Mouse (Mus musculus) kidney, postnatal 14 days (tissue): Measurements from ENCODE around the gene Kcnj3.
"Not testable (repeated sequence)": the region's sequence is repeated elsewhere in the genome, so short reads cannot be mapped to it uniquely, and the experiment has no call there.

ENCODE experiments used
- DNase-seq: peaks from one replicate; pipeline ENCODE4 v3.0.0; 2022; ENCODE audit warnings: mixed read lengths

Kcnj3 gene

DNA sequence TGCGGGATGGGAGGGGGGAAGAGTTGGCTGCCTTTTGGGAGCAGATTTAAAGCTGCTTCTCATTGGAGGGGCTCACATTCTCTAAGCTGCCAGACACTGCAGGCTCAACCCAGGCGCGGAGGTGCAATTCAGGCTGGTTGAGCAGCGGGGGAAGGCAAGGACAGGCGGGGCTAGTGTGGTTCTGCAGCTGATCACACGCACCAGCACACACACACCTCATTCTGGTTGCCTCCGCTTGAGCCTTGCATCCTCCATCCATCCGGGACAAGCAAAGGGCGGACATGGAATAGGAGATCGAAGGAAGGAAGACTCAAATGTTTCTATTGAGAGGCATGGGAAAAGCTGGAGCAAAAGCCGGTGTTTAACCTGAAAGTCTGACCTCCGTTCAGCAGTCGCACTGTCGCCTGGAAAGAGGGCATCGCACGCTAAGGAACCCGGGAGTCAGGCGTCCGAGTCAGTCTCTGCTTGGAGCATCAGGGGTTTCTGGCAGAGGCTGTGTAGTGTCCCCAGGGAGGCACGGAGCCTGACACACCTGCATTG lies at the start of gene Kcnj3:
Gene Kcnj3 (plus strand): TSS at position 250 of the 540 bp plus-strand sequence.
- no peak for DNase-seq

DNA sequence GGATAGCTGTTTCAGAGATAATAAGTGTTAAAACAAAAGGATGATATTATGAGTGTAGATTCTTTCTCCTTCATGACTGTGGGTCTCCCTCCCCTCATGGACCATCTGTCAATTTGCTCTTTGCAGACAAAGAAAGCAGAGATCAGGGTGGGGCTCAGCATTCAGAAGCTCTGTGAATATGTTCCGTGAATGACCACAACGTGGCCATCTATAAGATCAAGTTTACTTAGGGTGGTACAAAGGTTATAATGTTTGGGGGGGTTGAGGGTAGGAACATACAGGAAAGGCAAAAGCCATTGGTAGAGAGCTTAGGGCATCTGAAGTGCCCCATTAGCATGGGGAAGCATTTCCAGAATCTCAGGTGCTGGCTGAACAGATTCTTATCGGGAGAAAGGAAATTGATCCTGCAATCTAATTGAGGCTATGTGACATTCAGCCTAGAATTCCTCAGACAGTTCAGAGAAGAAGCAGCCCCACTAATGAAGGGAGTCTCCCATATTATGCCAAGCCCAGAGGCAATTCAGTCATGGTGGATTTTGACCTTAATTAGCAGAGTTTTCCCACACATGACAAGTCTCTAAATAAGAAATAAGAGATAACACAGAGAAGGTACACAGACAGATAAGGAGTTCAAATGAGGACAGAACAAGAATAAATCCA lies 45.3 kb upstream of the Kcnj3 start:
- DNase-seq, result no peak

DNA sequence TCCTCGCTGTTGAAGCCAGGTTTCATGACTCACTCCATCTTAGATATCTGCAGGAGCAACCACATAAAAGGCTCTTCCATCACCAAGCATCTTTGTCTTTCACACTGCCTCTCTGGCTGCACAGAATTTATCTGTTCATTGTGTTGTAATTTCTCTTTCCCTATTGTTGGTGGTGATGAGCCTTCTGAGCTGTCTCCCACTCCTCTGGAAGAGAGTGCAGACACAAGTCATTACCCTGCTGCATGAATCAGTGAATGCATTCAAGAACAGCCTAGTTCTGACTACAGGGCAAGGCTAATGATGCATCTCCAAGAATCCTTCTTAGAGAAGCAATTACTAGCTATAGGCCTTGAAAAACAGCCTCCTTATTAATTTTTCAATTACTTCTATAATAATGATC lies 30.5 kb upstream of the Kcnj3 start:
- no peak for DNase-seq

DNA sequence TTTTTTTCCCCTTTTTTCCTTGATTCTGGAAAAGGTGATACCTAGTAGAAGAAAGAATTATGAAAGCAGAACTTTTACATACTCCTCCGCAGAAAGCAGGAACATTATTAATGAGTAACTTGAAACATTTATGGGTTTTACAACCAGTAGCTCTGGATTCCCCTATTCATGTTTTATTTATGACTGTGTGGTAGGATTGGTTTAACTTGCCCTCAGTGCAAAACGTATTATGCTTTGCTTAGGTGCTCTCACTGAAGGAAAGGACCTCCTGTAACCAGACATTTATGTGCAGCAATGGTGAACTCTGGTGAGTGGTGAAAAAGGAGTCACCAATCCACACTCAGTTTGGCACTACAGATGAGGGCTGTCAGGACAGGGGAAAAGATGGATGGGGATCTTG lies 8.1 kb upstream of the Kcnj3 start:
- no peak for DNase-seq

DNA sequence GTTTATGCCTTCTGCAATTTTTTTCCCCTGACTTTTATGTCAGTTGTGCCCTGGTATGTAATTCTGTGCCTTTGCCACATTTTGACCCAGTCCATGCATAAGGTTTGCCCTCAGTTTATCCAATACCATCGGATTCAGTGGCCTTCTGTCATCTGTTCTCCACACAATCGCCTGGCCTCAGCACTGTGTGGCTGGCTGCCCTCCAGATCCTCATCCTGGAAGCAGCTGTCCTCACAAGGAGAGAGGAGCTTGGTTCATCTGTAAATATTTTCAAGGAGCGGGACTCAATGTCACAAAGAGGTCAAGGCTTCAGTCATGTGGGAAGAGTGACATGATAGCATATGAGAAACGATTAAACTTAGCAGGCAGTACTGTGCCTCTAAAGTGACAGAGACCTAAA lies 3.7 kb upstream of the Kcnj3 start:
- DNase-seq, result no peak

DNA sequence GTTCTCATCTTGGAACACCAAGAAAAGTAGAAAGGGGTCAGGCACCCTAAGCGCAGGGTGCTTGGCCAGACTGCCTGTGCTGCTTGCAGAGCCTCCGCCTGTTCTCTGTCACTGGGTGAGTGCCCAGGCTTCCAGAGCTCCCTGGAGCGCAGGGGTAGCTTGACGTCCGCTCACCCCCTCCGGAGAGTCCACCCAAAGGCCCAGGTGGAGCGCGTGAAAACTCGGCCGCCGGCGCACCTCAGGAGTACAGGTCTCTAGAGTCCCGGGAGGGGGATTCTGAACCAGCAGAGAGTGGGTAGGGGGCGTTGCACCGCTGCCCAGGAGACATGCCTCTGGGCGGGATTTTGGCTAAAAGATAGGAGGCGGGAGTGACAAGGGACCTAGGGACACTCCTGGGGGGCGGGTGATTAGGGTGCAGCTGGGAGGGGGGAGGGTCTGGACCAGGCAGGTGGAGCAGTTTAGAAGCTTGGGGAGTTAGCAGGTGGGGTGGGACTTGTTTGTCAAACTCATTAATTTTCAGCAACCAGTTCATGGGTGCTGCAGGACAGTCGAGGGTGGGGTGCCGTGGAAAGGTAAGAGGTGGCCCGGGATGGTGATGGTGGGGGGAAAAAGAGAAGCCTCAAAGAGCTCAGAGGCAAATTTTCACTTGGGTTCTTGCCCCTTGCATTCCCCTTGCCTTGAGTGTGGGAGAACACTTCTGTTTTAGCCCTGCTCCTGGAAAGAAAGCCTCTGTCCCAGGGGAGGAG lies 664 bp downstream of the Kcnj3 start:
- DNase-seq, result no peak

DNA sequence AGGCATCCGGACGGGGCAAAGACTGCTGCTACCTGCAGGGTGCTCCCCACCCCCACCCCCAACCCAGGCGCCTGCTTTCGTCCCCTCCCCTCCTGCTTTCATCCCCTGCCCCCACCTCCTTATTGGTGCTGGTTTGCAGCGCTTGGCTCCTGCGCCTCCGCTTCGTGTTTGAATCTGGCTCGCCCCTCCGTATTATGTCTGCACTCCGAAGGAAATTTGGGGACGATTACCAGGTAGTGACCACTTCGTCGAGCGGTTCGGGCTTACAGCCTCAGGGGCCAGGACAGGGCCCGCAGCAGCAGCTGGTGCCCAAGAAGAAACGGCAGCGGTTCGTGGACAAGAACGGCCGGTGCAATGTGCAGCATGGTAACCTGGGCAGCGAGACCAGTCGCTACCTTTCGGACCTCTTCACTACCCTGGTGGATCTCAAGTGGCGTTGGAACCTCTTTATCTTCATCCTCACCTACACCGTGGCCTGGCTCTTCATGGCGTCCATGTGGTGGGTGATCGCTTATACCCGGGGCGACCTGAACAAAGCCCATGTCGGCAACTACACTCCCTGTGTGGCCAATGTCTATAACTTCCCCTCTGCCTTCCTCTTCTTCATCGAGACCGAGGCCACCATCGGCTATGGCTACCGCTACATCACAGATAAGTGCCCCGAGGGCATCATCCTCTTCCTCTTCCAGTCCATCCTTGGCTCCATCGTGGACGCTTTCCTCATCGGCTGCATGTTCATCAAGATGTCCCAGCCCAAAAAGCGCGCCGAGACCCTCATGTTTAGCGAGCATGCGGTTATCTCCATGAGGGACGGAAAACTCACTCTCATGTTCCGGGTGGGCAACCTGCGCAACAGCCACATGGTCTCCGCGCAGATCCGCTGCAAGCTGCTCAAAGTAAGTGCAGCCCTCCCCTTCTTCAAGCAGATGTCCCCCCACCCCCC lies 1.5 kb downstream of the Kcnj3 start:
- DNase-seq, result no peak

DNA sequence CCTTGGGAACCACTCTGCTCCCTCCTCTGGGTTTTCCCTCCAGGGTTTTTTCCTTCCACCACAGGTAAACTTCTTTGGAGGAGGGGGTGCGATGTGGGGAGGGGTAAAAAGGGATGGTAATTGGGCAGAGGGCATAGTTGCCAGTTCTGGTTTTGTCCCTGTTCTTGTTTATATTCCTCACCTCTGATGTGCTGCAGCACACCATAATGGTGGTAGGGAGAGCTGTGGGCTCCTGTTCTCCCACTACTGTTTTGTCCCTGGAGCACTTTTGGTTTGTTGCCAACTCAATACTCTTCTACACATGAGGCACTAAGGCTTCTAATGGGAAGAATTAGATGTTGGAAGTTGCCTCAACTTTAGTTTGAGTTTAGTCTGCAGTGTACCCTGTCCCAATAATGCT lies 2.2 kb downstream of the Kcnj3 start:
- no peak for DNase-seq

DNA sequence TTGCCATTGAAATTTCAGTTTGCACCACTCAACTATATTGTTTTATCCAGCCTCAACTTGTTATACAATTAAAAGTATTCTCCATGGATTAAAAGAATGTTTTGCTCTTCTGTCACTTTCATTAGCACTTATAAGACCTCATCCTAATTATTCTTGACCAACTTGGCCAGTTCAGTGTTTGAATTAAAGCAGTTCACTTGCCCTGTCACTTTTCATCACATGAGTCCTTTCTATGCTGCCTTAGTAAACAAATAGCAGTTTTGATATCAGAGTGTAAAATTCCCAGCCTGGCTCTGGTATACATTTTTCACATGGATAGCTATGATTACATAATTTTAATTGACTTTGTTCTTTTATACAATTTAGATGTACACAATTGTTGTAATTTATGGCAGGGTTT lies 3.4 kb downstream of the Kcnj3 start:
- no peak for DNase-seq

DNA sequence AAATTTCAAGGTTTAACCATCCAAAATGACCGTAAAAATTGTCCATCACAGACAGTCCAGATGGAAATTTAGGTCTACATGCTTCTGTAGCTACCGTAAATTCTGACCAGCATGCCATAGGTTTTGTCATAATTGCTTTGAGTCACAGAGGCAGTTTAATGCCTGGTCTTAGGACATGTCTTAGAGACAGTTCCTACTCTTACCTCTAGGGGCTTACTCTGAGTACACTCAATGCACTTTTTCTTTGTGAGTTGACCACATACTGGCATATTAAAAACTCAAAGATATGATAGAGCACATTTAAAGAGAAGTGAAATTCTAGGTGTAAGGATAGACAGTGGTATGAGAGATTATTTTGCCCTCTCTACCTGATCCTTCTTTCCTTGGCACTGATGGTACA lies 6.2 kb downstream of the Kcnj3 start:
- no peak for DNase-seq

DNA sequence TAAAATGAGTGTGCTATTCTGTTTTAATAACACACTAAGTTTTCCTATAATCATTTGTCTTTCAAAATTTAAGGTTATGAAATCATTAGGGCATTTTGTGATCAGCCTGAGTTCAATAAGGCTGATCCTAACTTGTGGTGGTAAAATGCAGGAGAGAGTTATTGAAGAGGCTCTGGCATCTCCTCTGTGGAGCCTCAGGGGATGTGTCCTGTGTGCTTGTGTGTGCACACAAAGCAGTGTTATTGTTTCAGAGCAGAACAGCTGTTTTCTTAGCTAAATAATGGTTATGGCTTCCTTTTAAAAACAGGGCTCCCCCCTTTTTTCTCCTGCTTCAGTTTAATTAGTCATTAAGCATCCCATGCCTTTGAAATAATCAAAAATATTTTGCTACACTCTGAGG lies 11.5 kb downstream of the Kcnj3 start:
- no peak for DNase-seq

DNA sequence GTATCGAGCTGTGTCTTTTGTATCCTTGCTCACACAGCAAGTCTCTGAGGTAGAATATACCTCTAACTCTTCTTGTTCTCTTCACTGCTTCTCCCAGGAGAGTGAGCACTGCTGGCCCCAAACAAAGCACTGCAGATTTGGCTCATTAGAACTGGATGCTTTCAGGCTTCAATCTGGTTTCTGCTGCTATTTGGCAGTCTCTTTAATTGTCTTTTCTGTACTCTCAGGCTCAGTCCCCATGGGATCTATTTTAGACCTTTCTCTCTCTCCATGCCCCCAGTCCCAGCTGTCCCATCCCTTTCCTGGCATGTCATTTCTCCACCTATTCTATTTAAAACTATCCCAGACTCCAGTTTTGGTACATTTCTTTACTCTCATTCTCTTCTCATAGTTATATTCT lies 15.0 kb downstream of the Kcnj3 start:
- DNase-seq, result no peak

DNA sequence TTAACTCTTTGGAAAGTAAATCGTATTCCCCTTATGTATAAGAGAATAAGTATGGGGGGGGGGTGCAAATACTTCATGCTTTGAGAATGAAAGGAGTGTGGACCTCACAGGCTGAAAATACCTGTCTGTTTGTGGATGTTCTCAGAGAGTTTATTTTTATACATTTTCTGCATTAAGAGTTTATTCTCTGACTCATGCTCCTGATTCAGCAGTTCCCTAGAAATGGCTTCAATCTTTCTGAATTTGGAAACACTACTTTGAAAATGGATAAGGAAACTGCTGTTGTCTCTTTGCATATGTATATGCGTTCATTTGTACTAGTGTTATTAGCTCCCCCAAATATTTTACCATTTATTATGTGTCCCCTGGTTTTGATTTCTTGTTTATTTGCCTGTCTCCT lies 23.4 kb downstream of the Kcnj3 start:
- DNase-seq, result no peak

DNA sequence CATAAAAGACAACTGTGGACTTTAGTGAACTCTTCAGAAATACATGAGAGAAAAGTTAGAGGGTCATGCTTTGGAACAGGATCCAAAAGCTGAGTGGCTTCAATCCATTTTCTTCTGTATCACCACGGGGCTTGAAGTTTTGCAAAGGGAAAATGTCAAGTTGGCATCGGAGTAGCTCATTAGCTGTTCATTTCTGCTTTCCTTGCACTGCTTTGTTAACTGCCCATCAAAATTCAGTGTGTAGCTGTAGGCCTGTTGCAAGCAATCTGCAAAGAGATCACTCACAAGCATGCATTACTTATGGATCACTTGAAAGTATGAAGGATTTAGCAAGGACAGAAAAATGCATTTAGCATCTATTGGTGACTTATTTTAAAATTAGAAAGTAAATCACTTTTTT lies 33.4 kb downstream of the Kcnj3 start:
- DNase-seq, result no peak

DNA sequence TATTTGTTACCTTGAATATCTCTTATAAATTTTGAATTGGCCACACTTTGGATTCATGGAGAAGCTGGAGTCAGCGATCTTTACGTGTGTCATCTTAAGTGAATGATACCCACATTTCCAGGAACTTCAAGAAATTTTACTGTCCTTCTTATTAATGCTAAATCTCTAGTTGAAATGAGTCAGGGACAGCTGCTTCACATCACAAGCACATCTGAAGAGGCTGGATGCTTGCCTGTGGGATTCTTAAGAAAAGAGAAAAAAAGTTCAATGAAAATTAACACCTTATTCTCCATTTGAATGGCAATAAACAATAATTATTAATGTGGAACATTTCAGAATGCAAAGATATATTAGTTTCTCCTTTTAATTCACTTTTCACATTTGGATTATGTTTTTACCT lies 34.2 kb downstream of the Kcnj3 start:
- no peak for DNase-seq

DNA sequence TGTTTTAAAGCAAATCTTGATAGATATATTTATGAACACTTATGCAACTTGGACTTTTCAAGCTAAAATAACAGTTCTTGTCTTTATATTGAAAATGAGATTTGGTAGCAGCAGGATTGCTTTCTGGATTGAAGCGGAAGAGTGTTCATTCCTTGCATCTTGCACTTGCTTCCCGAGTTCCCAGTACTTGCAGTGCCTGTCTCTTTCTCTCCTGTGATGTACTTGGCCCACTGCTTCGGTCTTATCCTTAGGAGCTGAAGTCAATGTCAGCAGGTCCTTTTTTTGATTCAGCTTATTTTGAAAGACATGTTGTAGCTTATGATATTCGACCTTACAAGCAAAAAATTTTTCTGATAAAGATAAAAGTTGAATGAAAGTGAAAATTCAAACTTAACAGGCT lies 43.7 kb downstream of the Kcnj3 start:
- no peak for DNase-seq

DNA sequence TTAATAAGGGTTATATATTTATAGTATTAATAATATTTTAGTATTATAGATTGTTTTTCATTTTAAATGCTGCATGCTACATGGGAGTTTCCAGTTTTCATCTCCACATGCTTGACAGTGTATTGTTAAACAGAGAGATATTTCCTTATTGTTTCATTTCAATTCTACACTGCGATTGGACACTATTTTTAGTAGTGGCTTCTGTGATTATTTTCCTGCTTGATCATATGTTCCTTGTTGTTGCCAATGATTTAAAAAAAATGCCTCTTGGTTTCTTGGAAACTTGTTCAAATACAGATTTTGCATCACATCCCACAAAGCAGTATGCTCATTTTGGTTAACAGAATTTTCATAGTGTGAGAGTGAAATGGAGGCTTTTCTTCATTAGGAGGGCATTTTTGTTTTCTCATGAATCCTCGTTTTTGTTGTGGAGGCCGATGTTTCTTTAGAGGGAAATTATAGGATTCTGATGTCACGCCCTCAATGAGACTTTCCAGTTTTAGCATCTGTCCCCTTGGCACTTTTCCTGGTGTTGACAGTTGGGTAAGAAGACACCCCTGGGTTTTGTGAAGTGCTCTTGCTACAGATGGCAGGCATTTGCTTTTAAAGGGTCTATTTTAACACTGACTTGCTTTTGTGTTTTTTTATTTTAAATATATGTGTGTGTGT lies 44.3 kb downstream of the Kcnj3 start:
- DNase-seq, result no peak

DNA sequence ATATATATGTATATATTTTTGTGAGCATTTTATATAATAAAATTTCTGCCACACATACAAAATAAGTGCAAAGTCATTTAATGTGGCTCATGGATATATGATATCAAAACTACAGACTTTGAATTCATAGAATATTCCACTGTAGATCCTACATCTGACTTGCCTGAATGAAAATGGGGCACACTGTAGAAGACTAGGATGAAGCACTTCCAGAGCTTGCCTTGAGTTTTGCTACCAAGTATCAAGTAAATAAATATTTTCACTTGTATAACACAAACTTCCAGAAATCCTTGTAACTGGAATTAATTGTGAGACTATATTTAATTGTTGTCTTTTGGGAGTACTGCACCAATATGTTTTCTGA lies 44.8 kb downstream of the Kcnj3 start:
- no peak for DNase-seq

DNA sequence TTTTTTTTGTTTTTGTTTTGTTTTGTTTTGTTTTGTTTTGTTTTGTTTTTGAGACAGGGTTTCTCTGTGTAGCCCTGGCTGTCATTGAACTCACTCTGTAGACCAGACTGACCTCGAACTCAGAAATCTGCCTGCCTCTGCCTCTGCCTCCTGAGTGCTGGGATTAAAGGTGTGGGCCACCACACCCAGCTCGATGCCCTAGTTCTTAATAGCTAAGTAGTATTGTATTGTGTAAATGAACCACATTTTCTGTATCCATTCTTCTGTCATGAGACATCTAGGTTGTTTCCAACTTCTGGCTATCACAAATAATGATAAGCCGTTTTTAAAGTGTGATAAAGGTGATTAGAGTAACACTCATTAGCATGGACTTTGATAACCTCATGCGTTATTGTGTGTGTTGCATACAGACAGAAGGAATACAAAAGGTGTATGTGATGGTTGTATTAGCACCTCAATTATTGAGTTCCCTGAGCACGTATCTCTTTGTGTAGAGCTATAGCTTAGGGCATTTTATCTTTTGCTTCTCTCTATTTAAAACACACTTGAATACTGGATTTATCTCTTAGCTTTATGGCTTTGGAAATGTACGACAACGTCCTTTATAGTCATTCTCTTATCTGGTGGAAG lies 49.8 kb downstream of the Kcnj3 start:
- not testable (repeated sequence) for DNase-seq

DNA sequence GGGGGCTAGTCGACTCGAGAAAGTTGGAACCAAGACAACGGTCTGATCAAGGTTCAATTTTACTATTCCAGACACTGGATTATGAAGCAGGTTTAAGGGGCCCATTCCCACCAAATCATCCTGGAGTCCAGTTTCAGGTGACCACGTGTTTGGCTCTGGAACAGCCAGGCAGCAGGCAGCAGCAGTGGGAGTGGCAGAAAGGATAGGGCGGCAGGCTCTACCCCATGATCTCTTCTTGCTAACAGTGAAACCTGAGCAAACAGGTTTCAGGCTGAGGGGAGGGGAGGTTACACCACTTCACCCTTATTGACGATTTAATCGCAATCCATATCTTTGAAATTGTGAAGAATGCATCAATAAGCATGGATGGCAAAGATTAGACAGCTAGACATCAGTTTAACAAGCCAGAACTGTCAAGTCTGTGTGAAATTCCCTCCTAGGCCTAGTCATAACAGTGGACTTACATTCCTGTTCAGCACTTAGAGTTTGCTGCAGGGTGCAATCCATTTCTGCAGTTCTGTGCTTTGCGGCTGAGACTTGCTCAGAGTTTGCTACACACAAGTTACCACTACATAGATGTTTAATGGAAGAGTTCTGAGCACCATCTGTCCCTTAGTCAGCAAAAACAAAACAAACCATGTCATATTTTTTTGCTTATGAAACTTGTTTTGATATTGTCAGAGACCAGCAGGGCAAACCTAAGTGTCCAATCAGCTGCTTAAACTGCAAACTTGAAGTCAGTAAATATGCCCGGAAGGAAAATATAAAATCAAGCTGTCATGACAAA lies 67.8 kb downstream of the Kcnj3 start:
- no peak for DNase-seq

DNA sequence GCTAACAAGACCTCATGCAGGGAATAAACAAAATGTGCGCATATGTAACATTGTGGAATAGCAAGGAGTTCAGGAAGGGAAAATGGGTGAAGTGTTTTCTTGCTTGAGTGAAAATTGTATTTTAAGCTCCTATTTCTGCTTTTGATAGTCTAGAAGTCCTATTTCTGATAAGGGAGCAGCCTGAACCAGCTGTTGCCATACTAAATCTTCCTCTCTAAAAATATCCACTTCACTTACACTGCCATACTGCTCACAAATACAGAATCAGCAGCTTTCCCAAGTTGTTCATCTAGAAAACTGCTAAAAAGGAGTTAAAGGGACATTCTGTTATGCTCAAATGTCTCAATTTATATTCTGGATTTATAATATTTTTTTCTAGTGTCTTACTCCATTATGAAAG lies 69.9 kb downstream of the Kcnj3 start:
- DNase-seq, result no peak

DNA sequence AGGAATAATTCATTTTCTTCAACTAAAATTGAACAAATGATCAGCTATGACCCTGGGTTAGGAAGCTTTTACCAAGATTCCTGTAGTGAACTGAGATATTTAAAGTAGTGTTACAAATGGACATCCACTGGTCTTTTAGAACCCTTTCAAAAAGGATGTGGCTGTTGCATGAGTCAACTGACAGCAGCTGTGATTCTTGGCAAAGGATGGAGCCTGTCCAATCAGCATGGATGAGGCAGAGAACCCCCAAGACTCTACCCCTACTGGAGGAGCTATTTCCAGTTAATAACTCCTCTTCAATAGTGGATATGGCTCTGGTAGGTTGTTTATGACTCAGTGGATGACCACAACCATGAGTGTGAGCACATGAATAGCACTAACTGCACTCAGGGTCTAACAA lies 81.5 kb downstream of the Kcnj3 start:
- no peak for DNase-seq
